Mouse (Mus musculus) CH12.LX (cell line): Measurements from ENCODE around the gene Paf1.
A peak's percentile ranks its signal among the peaks of the same experiment; 100 is the strongest.

Experiments used
- CTCF ChIP-seq, 2 experiments: IDR thresholded peaks in 1 of 2; conservative IDR thresholded peaks in 1 of 2; 2 replicates each; pipeline ENCODE4 v1.5.1; 2011 to 2012; ENCODE audit warnings: low read depth in 2 of 2, low read length in 2 of 2, improper control_type of control experiment in 1 of 2, inconsistent platforms in 1 of 2, mild to moderate bottlenecking in 1 of 2, moderate library complexity in 1 of 2
- EP300 ChIP-seq: IDR thresholded peaks from 2 replicates; pipeline ENCODE4 v1.6.1; 2011; ENCODE audit warnings: low read length, improper control_type of control experiment
- HCFC1 ChIP-seq: IDR thresholded peaks from 2 replicates; pipeline ENCODE4 v1.6.1; 2012; ENCODE audit warnings: low read depth, mild to moderate bottlenecking, inconsistent platforms, low read length, improper control_type of control experiment
- UBTF ChIP-seq: IDR thresholded peaks from 2 replicates; pipeline ENCODE4 v1.6.1; 2012; ENCODE audit warnings: low read depth, mild to moderate bottlenecking, inconsistent platforms, low read length, improper control_type of control experiment, moderate library complexity

DNA sequence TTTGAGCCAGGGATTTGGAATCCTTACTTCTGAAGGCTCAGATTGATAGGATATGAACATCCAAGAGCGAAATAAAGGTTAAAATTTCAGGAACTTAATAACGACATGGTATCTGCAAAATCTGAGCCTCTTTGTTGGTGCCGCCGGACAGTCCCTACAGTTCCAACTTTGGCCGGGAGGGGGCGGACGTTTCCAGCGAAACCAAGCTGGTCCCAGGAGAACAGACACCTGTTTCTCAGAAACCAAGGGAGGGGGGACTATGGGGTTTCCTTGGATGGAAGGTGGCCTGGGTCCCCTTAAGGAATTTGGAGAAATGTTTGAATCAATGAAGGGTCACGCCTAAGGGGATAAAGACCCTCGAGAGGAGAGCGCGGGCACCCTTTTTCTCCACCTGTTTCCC lies 53.7 kb downstream of the Paf1 start:
- TF ChIP-seq CTCF (conservative IDR thresholded peaks at IDR 0.05 in 1 of 2, IDR thresholded peaks at IDR 0.05 in 1 of 2; ENCODE audit: low read depth in 2 of 2, low read length in 2 of 2) (peak; percentile 42 to 81), HCFC1 (no peak), UBTF (no peak), EP300 (no peak)
